Mouse (Mus musculus) urinary bladder, adult 18-20 months (tissue): Measurements from ENCODE around the gene Cngb1.
A peak's percentile ranks its signal among the peaks of the same experiment; 100 is the strongest.
"Not testable (repeated sequence)": the region's sequence is repeated elsewhere in the genome, so short reads cannot be mapped to it uniquely, and the experiment has no call there.

Experiments used
- DNase-seq, 2 experiments: peaks; one replicate each; pipeline ENCODE4 v3.0.0; 2022; ENCODE audit warnings: low spot score in 2 of 2, mixed read lengths in 2 of 2

The Cngb1 gene

GRCm38 (mm10) chr8:95247277-95247676 is 59.1 kb downstream of the Cngb1 start:
- no peak for DNase-seq

- no peak for DNase-seq
These were observed 61.2 kb downstream of the Cngb1 start for GRCm38 (mm10) chr8:95245180-95245579.

- DNase-seq, result no peak
These were observed 62.5 kb downstream of the Cngb1 start for GRCm38 (mm10) chr8:95243853-95244252.

- no peak for DNase-seq
These were observed 63.4 kb downstream of the Cngb1 start for GRCm38 (mm10) chr8:95242826-95243571.

GRCm38 (mm10) chr8:95242099-95242825 is 64.1 kb downstream of the Cngb1 start:
- DNase-seq, result no peak

- peak; percentile 48 to 78 for DNase-seq
These were observed 70.7 kb downstream of the Cngb1 start for GRCm38 (mm10) chr8:95235683-95236082.

- DNase-seq, result not testable (repeated sequence)
These were observed 76.3 kb downstream of the Cngb1 start for GRCm38 (mm10) chr8:95230086-95230485.

- DNase-seq, result no peak
These were observed 79.3 kb downstream of the Cngb1 start for GRCm38 (mm10) chr8:95227151-95227468.

- no peak for DNase-seq
These were observed 79.9 kb downstream of the Cngb1 start for GRCm38 (mm10) chr8:95226251-95227150.

GRCm38 (mm10) chr8:95223969-95224368 is 82.4 kb downstream of the Cngb1 start:
- no peak for DNase-seq

- no peak for DNase-seq
These were observed 85.3 kb downstream of the Cngb1 start for GRCm38 (mm10) chr8:95221045-95221444.

- DNase-seq, result no peak
These were observed 85.8 kb downstream of the Cngb1 start for GRCm38 (mm10) chr8:95220571-95220998.

- no peak for DNase-seq
These were observed 86.8 kb downstream of the Cngb1 start for GRCm38 (mm10) chr8:95219623-95220022.

- DNase-seq, result no peak
These were observed 90.5 kb downstream of the Cngb1 start for GRCm38 (mm10) chr8:95215709-95216360.

- peak; percentile 21 to 61 for DNase-seq
These were observed 96.5 kb downstream of the Cngb1 start for GRCm38 (mm10) chr8:95209924-95210323.

GRCm38 (mm10) chr8:95205946-95206345 is 100.4 kb downstream of the Cngb1 start:
- no peak for DNase-seq

GRCm38 (mm10) chr8:95204039-95204380 is 102.4 kb downstream of the Cngb1 start:
- peak; percentile 40 to 59 for DNase-seq

- DNase-seq, result no peak
These were observed 102.9 kb downstream of the Cngb1 start for GRCm38 (mm10) chr8:95203326-95204038.

GRCm38 (mm10) chr8:95202649-95203275 is 103.6 kb downstream of the Cngb1 start, which contains the start of gene Kifc3:
TSS of gene Kifc3 (minus strand) at chr8:95202812.
- DNase-seq, result peak; percentile 25 to 39

GRCm38 (mm10) chr8:95202056-95202570 is 104.3 kb downstream of the Cngb1 start:
- DNase-seq, result no peak
